Mouse (Mus musculus): ENCODE data around the gene Vasp.

DNA sequence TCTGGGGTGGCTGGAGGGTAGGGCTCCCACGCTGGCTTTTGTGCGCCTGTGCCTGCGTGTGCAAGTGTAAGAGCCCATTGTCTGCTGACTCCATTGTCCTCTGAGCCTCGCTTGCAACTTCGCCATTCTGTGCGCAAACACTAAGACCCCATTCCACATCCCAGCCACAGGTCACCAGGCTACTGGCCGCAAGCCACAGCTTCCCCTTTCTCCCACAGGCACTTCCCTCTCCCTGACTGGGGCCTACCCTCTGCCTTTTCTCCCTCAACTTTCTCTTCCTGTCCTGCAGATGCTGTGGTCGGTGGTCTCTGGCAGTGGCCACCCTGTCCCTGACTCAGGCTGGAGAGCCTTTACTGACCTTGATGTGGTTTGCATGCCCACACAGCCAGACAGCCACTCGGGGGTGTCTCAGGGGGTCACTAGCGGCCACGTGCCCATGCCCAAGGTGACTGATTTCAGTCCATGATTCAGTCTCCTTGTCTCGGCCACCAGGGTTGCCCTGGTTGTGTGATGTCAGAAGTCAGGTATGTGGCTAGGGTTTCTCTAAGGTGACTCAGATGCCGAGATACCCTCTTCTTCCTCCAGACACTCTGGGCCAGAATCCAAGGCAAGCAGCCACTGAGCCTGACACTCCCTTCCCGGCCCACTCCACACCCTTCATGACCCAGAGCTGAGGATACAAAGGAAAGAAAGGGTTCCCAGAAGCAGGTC lies 45.0 kb upstream of the Vasp start:
- TF ChIP-seq CTCF (IDR thresholded peaks at IDR 0.05; ENCODE audit: borderline replicate concordance, insufficient read depth, low read length) (no peak), POLR2A (IDR thresholded peaks at IDR 0.05; ENCODE audit: low read depth, low read length) (no peak)
